Mouse (Mus musculus) intestine, postnatal 0 days (tissue): ENCODE data around the gene Pip5k1b. TPM values are rescaled to one million over a fixed set of nuclear protein-coding genes. Genes with fewer than 3 reads are reported as not detected.

Source experiments
- ATAC-seq: fragments of 200-750 bp; cut with Nextera tagmentation; 2 replicates; pipeline ENCODE4 v1.8.0; 2017; ENCODE audit warnings: mild to moderate bottlenecking, moderate TSS enrichment, moderate library complexity
- H3K27ac ChIP-seq: fragments of 300-500 bp; sonication (generic); 2 replicates; pipeline ENCODE4 v1.5.1; 2014; ENCODE audit warnings: mild to moderate bottlenecking, low read depth, low read length, moderate library complexity
- H3K27me3 ChIP-seq: fragments of 300-500 bp; sonication (generic); replicated peaks from 2 replicates; pipeline ENCODE4 v1.6.1; 2014; ENCODE audit warnings: low read length, mixed read lengths; ENCODE audit not compliant: control insufficient read depth, insufficient read depth
- H3K36me3 ChIP-seq: fragments of 300-500 bp; sonication (generic); 2 replicates; pipeline ENCODE4 v1.6.1; 2014; ENCODE audit warnings: mild to moderate bottlenecking, moderate library complexity; ENCODE audit not compliant: control insufficient read depth, insufficient read depth
- H3K4me1 ChIP-seq: fragments of 300-500 bp; sonication (generic); replicated peaks from 2 replicates; pipeline ENCODE4 v1.6.1; 2014; ENCODE audit warnings: antibody characterized with exemption, low read length, mixed read lengths; ENCODE audit not compliant: control insufficient read depth, insufficient read depth
- H3K4me2 ChIP-seq: fragments of 300-500 bp; sonication (generic); replicated peaks from 2 replicates; pipeline ENCODE4 v1.6.1; 2014; ENCODE audit warnings: low read depth, mild to moderate bottlenecking, moderate library complexity
- H3K4me3 ChIP-seq: fragments of 300-500 bp; sonication (generic); 2 replicates; pipeline ENCODE4 v1.5.1; 2014; ENCODE audit warnings: low read depth, low read length
- H3K9ac ChIP-seq: fragments of 300-500 bp; sonication (generic); 2 replicates; pipeline ENCODE4 v1.6.1; 2014; ENCODE audit warnings: mild to moderate bottlenecking, low read depth, low read length
- H3K9me3 ChIP-seq: fragments of 300-500 bp; sonication (generic); 2 replicates; pipeline ENCODE4 v1.6.1; 2016; ENCODE audit warnings: mixed run types; ENCODE audit not compliant: control insufficient read depth
- CTCF ChIP-seq: sonication (generic); IDR thresholded peaks from 2 replicates; pipeline ENCODE4 v1.5.1; 2016; ENCODE audit warnings: low read depth, mild to moderate bottlenecking, control low read depth, antibody characterized with exemption, moderate library complexity
- WGBS: fragments of 180-500 bp; shearing (Covaris S2); extraction: QIAGEN DNeasy Blood & Tissue Kit; methylation state at CpG from one replicate; pipeline ENCODE4 v1.1.7; 2014; 5-methylcytosine and 5-hydroxymethylcytosine counted together
- polyA plus RNA-seq: library from polyadenylated mRNA; unstranded; fragments of >200 nt; fragmentation: Nextera tagmentation; extraction: Ambion mirVana; gene quantifications from 2 replicates; pipeline ENCODE4 v1.2.1, GENCODE M21; 2015

The Pip5k1b gene
- polyA plus RNA-seq, 1 experiment from 2014 or later = 29.4 TPM

- peaks cover 11% of the 10 kb centered on the region; the same call in 1 of the 2 replicates for H3K36me3 ChIP-seq
- no peak overlapping the region for H3K4me2 ChIP-seq
- 47% methylated on average over 9 of the region's 9 CpGs for WGBS
- H3K27me3 ChIP-seq = no peaks in the 10 kb centered on the region
- H3K27ac ChIP-seq = no peak overlapping the region
- peak; percentile 54 for ATAC-seq
- no peaks in the 10 kb centered on the region for H3K9me3 ChIP-seq
- no peak for TF ChIP-seq CTCF
- no peak overlapping the region for H3K9ac ChIP-seq
- H3K4me1 ChIP-seq = no peaks in the 10 kb centered on the region
- H3K4me3 ChIP-seq = no peak overlapping the region
These were observed 196.4 kb downstream of the Pip5k1b start for GRCm38 (mm10) chr19:24359270-24359669.

GRCm38 (mm10) chr19:24352298-24352959, 203.2 kb downstream of the Pip5k1b start:
- no peaks in the 10 kb centered on the region for H3K27me3 ChIP-seq
- no peaks in the 10 kb centered on the region for H3K4me1 ChIP-seq
- no peak overlapping the region for H3K27ac ChIP-seq
- 89% methylated on average over 5 of the region's 5 CpGs for WGBS
- H3K9me3 ChIP-seq = no peaks in the 10 kb centered on the region
- H3K4me2 ChIP-seq = no peak overlapping the region
- H3K9ac ChIP-seq = no peak overlapping the region
- TF ChIP-seq CTCF = peak; percentile 26; the same call in 1 of the 2 replicates
- H3K36me3 ChIP-seq = peaks cover 11% of the 10 kb centered on the region; the same call in 1 of the 2 replicates
- H3K4me3 ChIP-seq = no peak overlapping the region
- ATAC-seq = no peak

- no peak for ATAC-seq
- Histone ChIP-seq H3K4me3 (no peak overlapping the region), H3K36me3 (peaks cover 4% of the 10 kb centered on the region; the same call in 1 of the 2 replicates), H3K4me2 (no peak overlapping the region), H3K9ac (no peak overlapping the region), H3K4me1 (0 out of 2 replicates have a peak, but pooled peaks cover 3% of the 10 kb centered on the region), H3K9me3 (no peaks in the 10 kb centered on the region), H3K27me3 (no peaks in the 10 kb centered on the region), H3K27ac (no peak overlapping the region)
- 84% methylated on average over 8 of the region's 8 CpGs for WGBS
- no peak for TF ChIP-seq CTCF
These were observed 211.2 kb downstream of the Pip5k1b start for GRCm38 (mm10) chr19:24344501-24344900.

GRCm38 (mm10) chr19:24342786-24343185, 212.9 kb downstream of the Pip5k1b start:
- WGBS = 17% methylated on average over 5 of the region's 5 CpGs
- ATAC-seq = no peak

GRCm38 (mm10) chr19:24336370-24337076, 219.1 kb downstream of the Pip5k1b start:
- Histone ChIP-seq H3K4me2 (no peak overlapping the region), H3K27me3 (no peaks in the 10 kb centered on the region), H3K36me3 (no peaks in the 10 kb centered on the region; the same call in 1 of the 2 replicates), H3K4me3 (no peak overlapping the region), H3K4me1 (no peaks in the 10 kb centered on the region), H3K27ac (no peak overlapping the region), H3K9ac (no peak overlapping the region), H3K9me3 (no peaks in the 10 kb centered on the region)
- 50% methylated on average over 12 of the region's 12 CpGs for WGBS
- TF ChIP-seq CTCF = no peak
- no peak for ATAC-seq

More at GRCm38 (mm10) chr19:24342786-24343185, 212.9 kb downstream of the Pip5k1b start:
- H3K36me3 ChIP-seq = peaks cover 4% of the 10 kb centered on the region; the same call in 1 of the 2 replicates
- no peak overlapping the region for H3K4me3 ChIP-seq
- no peak overlapping the region for H3K4me2 ChIP-seq
- no peak overlapping the region for H3K27ac ChIP-seq
- H3K9ac ChIP-seq = no peak overlapping the region
- no peaks in the 10 kb centered on the region for H3K27me3 ChIP-seq
- TF ChIP-seq CTCF = no peak
- 0 out of 2 replicates have a peak, but pooled peaks cover 3% of the 10 kb centered on the region for H3K4me1 ChIP-seq
- H3K9me3 ChIP-seq = no peaks in the 10 kb centered on the region

GRCm38 (mm10) chr19:24335611-24336343, 219.9 kb downstream of the Pip5k1b start:
- no peak for TF ChIP-seq CTCF
- H3K9ac ChIP-seq = no peak overlapping the region
- 51% methylated on average over 4 of the region's 4 CpGs for WGBS

More at GRCm38 (mm10) chr19:24335611-24336343, 219.9 kb downstream of the Pip5k1b start:
- no peak overlapping the region for H3K4me3 ChIP-seq
- no peak for ATAC-seq
- H3K4me2 ChIP-seq = no peak overlapping the region
- no peaks in the 10 kb centered on the region; the same call in 1 of the 2 replicates for H3K36me3 ChIP-seq
- H3K9me3 ChIP-seq = no peaks in the 10 kb centered on the region
- no peaks in the 10 kb centered on the region for H3K4me1 ChIP-seq
- H3K27ac ChIP-seq = no peak overlapping the region
- no peaks in the 10 kb centered on the region for H3K27me3 ChIP-seq
